Mouse (Mus musculus): ENCODE measurements around the gene Rfx8. TPM values are rescaled to one million over a fixed set of nuclear protein-coding genes. Genes with fewer than 3 reads are reported as not detected.
"Not testable (repeated sequence)": the region's sequence is repeated elsewhere in the genome, so short reads cannot be mapped to it uniquely, and the experiment has no call there.

Gene Rfx8
- polyA plus RNA-seq, 1 experiment from 2014 or later, result 0.67 TPM

DNA sequence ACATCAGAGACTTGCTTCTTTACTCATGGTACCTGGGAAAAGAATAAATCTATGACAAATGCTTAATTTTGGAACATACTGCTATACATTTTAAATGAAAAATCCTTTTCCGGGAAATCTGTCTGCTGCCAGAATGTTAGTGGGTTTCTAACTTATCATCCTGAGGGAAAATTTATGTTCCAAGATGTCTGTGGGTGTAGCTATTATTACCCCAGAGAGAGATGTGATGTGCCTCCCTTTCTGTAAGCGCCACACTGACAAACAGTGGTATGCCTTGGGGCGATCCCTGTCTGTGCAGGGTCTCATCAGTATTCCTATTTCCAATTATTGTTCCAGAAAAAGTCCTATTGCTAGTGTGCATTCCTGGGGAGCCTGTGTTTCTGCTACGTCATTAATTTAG, 57.7 kb downstream of the Rfx8 start:
- WGBS, result 78% methylated on average over 4 of the region's 4 CpGs
- H3K9ac ChIP-seq, result no peak overlapping the region

GRCm38 (mm10) chr1:39656976-39657529, 63.7 kb downstream of the Rfx8 start:
- peaks cover 3% of the 10 kb centered on the region; the same call in 1 of the 2 replicates for H3K9me3 ChIP-seq
- no peak overlapping the region for H3K9ac ChIP-seq
- H3K36me3 ChIP-seq, result no peaks in the 10 kb centered on the region
- H3K27me3 ChIP-seq (replicated peaks), result peaks cover 15% of the 10 kb centered on the region
- H3K27ac ChIP-seq (replicated peaks), result no peak overlapping the region
- 0 out of 2 replicates have a peak, but pooled peaks cover 3% of the 10 kb centered on the region for H3K4me1 ChIP-seq
- no peak overlapping the region for H3K4me2 ChIP-seq
- WGBS, result 64% methylated on average over 6 of the region's 6 CpGs
- no peak overlapping the region for H3K4me3 ChIP-seq
- ATAC-seq (ENCODE audit: extremely low read depth, insufficient number of reproducible peaks, low FRiP score, low TSS enrichment), result no peak

More for the DNA sequence above, 57.7 kb downstream of the Rfx8 start:
- Histone ChIP-seq H3K4me1 (no peaks in the 10 kb centered on the region), H3K27ac (replicated peaks) (no peak overlapping the region), H3K4me2 (no peak overlapping the region), H3K4me3 (no peak overlapping the region), H3K27me3 (replicated peaks) (no peaks in the 10 kb centered on the region), H3K36me3 (no peaks in the 10 kb centered on the region), H3K9me3 (peaks cover 3% of the 10 kb centered on the region; the same call in 1 of the 2 replicates)
- no peak for ATAC-seq (ENCODE audit: extremely low read depth, insufficient number of reproducible peaks, low FRiP score, low TSS enrichment)

- not testable (repeated sequence) for H3K4me2 ChIP-seq; H3K9me3 ChIP-seq; H3K27ac ChIP-seq (replicated peaks); H3K9ac ChIP-seq; H3K4me3 ChIP-seq; ATAC-seq (ENCODE audit: extremely low read depth, insufficient number of reproducible peaks, low FRiP score, low TSS enrichment); H3K36me3 ChIP-seq
- 85% methylated on average over 18 of the region's 18 CpGs for WGBS
- H3K27me3 ChIP-seq (replicated peaks), result peaks cover 36% of the 10 kb centered on the region
- peaks cover 15% of the 10 kb centered on the region for H3K4me1 ChIP-seq
Observed at GRCm38 (mm10) chr1:39654901-39655300, 65.9 kb downstream of the Rfx8 start.

DNA sequence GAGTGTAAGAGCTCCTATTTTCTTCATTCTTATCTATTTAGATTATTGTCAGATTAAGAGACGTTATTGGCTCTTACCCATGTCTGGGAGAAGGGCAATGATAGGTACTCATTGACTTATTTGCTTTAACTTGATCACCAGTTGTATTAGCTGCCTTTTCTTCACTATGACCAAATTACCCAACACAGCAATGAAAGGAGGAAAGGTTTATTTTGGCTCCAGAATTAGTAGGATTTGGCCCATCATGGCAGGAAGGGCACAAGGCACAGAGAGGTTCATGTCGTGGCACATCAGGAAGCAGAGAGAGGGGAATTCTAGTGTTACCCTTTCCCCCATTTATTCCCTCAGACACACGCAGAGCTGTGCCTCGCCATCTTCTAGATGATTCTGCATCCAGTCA, 67.8 kb downstream of the Rfx8 start:
- ATAC-seq (ENCODE audit: extremely low read depth, insufficient number of reproducible peaks, low FRiP score, low TSS enrichment), result no peak
- Histone ChIP-seq H3K36me3 (no peaks in the 10 kb centered on the region), H3K27me3 (replicated peaks) (peaks cover 54% of the 10 kb centered on the region), H3K9me3 (no peaks in the 10 kb centered on the region), H3K9ac (no peak overlapping the region), H3K4me3 (no peak overlapping the region), H3K27ac (replicated peaks) (no peak overlapping the region), H3K4me2 (no peak overlapping the region), H3K4me1 (peaks cover 15% of the 10 kb centered on the region)
- 73% methylated on average over 4 of the region's 4 CpGs for WGBS

- ATAC-seq (ENCODE audit: extremely low read depth, insufficient number of reproducible peaks, low FRiP score, low TSS enrichment), result no peak
- H3K27me3 ChIP-seq (replicated peaks), result peaks cover 65% of the 10 kb centered on the region
- H3K27ac ChIP-seq (replicated peaks), result no peak within 1 kb of the TSS
- peak within 1 kb of the TSS; percentile 66 for H3K4me3 ChIP-seq
- H3K9ac ChIP-seq, result peak within 1 kb of the TSS; percentile 72
- WGBS, result 32% methylated on average over 9 of the region's 9 CpGs
- no peaks in the 10 kb centered on the region for H3K9me3 ChIP-seq
- H3K4me1 ChIP-seq, result peaks cover 12% of the 10 kb centered on the region
- H3K36me3 ChIP-seq, result no peaks in the 10 kb centered on the region
- H3K4me2 ChIP-seq, result peak within 1 kb of the TSS; percentile 100
Observed at GRCm38 (mm10) chr1:39651241-39651548, 69.6 kb downstream of the Rfx8 start, which contains the start of gene Creg2. TSS of gene Creg2 (minus strand) at chr1:39651474.

DNA sequence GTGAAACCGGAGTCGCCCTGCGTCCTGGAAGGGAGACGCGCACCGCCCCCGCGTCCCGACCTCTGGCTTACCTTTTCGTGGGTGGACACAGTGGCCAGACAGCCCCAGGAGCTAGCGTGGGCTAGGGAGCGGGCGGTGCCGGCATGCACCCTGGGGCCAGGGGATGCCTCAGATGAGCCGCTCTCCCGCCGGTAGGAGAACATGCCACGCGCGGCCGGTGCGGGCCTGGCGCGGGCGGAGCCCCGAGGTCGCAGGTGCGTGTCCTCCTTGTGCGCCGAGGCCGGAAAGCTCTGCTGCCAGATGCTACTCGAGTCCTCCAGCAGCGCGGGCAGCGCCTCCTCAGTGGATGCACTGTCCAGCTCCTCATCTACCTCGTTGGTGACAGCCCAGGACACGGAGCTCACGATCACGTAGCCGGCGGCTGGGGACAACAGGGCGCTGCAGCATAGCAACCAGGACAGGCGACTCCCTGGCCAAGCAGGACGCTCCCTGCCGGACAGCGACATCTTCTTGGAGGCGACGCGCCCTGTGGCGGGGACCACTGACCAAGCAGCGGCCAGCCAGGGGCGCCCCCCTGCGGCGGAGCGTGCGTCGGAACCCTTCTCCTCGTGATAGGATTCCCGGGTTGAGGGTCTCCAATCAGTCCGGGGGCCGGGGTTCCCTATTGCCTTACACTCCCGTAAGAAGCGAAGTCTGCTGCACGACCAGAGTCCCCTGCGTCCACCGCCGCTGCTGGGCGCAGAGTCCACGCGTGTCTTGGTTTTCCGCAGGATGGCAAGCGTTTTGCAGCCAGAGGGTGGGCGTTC, 70.2 kb downstream of the Rfx8 start:
- no peaks in the 10 kb centered on the region for H3K36me3 ChIP-seq
- peaks cover 12% of the 10 kb centered on the region for H3K4me1 ChIP-seq
- WGBS, result under 1% methylated on average over 73 of the region's 73 CpGs
- H3K4me3 ChIP-seq, result peak overlapping the region; percentile 66
- H3K9me3 ChIP-seq, result no peaks in the 10 kb centered on the region
- H3K27me3 ChIP-seq (replicated peaks), result peaks cover 65% of the 10 kb centered on the region
- ATAC-seq (ENCODE audit: extremely low read depth, insufficient number of reproducible peaks, low FRiP score, low TSS enrichment), result no peak
- H3K4me2 ChIP-seq, result peak overlapping the region; percentile 100
- no peak overlapping the region for H3K27ac ChIP-seq (replicated peaks)
- H3K9ac ChIP-seq, result peak overlapping the region; percentile 72

- Histone ChIP-seq H3K27ac (replicated peaks) (no peak overlapping the region), H3K9ac (peak overlapping the region; percentile 72; the same call in 1 of the 2 replicates), H3K27me3 (replicated peaks) (peaks cover 65% of the 10 kb centered on the region), H3K9me3 (no peaks in the 10 kb centered on the region), H3K36me3 (no peaks in the 10 kb centered on the region), H3K4me1 (peaks cover 12% of the 10 kb centered on the region), H3K4me2 (peak overlapping the region; percentile 100), H3K4me3 (peak overlapping the region; percentile 66)
- no peak for ATAC-seq (ENCODE audit: extremely low read depth, insufficient number of reproducible peaks, low FRiP score, low TSS enrichment)
- WGBS, result 18% methylated on average over 17 of the region's 17 CpGs
Observed at GRCm38 (mm10) chr1:39649691-39650434, 70.9 kb downstream of the Rfx8 start.

DNA sequence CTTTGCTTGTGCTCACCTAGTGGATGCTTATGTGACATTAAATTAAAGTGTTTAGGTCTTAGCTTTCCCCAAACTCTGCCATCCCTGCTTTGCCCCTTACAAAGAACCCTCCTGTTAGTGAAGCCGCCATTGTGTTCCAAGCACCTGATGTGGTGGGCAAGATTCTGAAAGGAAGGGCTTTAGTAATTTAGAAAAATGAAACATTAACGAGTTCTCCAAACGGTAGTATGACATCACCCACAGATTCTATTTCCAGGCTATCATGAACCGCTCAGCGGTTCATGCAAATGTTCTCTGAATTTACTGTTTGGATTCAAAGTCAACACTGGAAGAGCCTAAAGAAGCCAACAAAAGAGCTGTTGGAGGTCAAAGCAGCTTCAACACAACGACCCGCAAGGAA, 72.2 kb downstream of the Rfx8 start:
- no peaks in the 10 kb centered on the region for H3K9me3 ChIP-seq
- ATAC-seq (ENCODE audit: extremely low read depth, insufficient number of reproducible peaks, low FRiP score, low TSS enrichment), result no peak
- 82% methylated on average over 7 of the region's 7 CpGs for WGBS
- H3K4me2 ChIP-seq, result no peak overlapping the region
- no peaks in the 10 kb centered on the region for H3K36me3 ChIP-seq
- H3K27me3 ChIP-seq (replicated peaks), result peaks cover 65% of the 10 kb centered on the region
- H3K9ac ChIP-seq, result no peak overlapping the region
- peaks cover 12% of the 10 kb centered on the region for H3K4me1 ChIP-seq
- no peak overlapping the region for H3K27ac ChIP-seq (replicated peaks)
- H3K4me3 ChIP-seq, result no peak overlapping the region

DNA sequence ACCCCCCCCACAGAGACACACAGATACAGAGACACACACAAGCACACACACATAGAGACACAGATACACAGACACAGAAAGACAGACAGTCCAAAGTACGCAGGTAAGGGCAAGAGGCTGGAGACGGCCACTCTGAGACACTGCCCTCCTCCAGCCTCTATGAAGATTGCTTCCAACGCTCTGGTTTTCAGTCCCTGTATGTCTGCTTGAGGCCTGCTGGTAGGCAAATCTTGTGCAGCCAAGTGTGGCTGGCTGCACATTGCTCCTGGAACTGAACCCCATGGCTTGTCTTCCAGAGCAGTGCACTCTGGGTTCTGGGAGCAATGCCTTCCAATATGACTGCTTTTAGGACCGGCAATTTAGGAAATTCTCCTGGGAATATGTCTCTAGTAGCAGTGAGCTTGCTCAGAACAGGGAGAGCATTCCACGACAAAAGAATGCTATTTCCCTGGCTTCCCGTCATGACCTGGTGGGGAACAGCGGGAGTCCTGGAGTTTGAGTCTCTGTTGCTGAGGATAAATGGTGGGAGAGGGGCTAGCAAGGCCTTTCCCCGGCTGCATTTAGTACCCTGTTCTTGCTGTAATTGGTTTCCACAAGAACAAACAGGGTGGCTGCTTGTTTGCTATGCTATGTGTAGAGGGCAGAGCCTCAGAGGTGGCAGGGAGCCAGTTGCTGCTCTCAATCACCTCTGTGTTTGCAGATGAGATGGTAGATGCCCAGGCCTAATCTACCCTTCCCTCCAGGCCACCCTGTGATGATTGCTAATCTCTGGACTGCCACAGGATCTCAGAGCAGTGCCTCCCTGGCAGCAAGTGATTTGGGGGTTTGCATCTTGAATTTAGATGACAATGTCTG, 74.7 kb downstream of the Rfx8 start:
- WGBS, result 49% methylated on average over 8 of the region's 8 CpGs
- no peak for ATAC-seq (ENCODE audit: extremely low read depth, insufficient number of reproducible peaks, low FRiP score, low TSS enrichment)

GRCm38 (mm10) chr1:39644333-39644732, 76.5 kb downstream of the Rfx8 start:
- H3K27me3 ChIP-seq (replicated peaks), result peaks cover 23% of the 10 kb centered on the region
- H3K9ac ChIP-seq, result no peak overlapping the region
- no peak overlapping the region for H3K4me3 ChIP-seq
- no peak overlapping the region for H3K27ac ChIP-seq (replicated peaks)
- 35% methylated on average over 1 of the region's 1 CpGs for WGBS
- peaks cover 3% of the 10 kb centered on the region; the same call in 1 of the 2 replicates for H3K9me3 ChIP-seq
- H3K36me3 ChIP-seq, result no peaks in the 10 kb centered on the region
- ATAC-seq (ENCODE audit: extremely low read depth, insufficient number of reproducible peaks, low FRiP score, low TSS enrichment), result no peak
- no peaks in the 10 kb centered on the region for H3K4me1 ChIP-seq
- no peak overlapping the region for H3K4me2 ChIP-seq

More for the DNA sequence above, 74.7 kb downstream of the Rfx8 start:
- Histone ChIP-seq H3K36me3 (no peaks in the 10 kb centered on the region), H3K27me3 (replicated peaks) (peaks cover 41% of the 10 kb centered on the region), H3K27ac (replicated peaks) (no peak overlapping the region), H3K9ac (no peak overlapping the region), H3K4me1 (peaks cover 11% of the 10 kb centered on the region), H3K4me2 (no peak overlapping the region), H3K4me3 (no peak overlapping the region), H3K9me3 (peaks cover 3% of the 10 kb centered on the region; the same call in 1 of the 2 replicates)
